Mouse (Mus musculus): ENCODE measurements around the gene Gm42791.

Gm42791 gene

GRCm38 (mm10) chr5:149006362-149007294, 11.7 kb upstream of the Gm42791 start:
- peak; percentile 99 to 100 for DNase-seq

- peak in 1 of 2 experiments; percentile 48 for DNase-seq
Measured at GRCm38 (mm10) chr5:149005701-149006361, 10.9 kb upstream of the Gm42791 start.

GRCm38 (mm10) chr5:149005083-149005482, 10.1 kb upstream of the Gm42791 start:
- no peak for DNase-seq

- no peak for DNase-seq
Measured at GRCm38 (mm10) chr5:149003137-149003536, 8.2 kb upstream of the Gm42791 start.

GRCm38 (mm10) chr5:149002803-149003115, 7.8 kb upstream of the Gm42791 start:
- DNase-seq, result peak in 1 of 2 experiments; percentile 64

GRCm38 (mm10) chr5:149002034-149002802, 7.3 kb upstream of the Gm42791 start:
- DNase-seq, result peak; percentile 67 to 83

GRCm38 (mm10) chr5:148999802-149000201, 4.9 kb upstream of the Gm42791 start:
- no peak for DNase-seq

- no peak for DNase-seq
Measured at GRCm38 (mm10) chr5:148998512-148998911, 3.6 kb upstream of the Gm42791 start.

GRCm38 (mm10) chr5:148996709-148997037, 1.7 kb upstream of the Gm42791 start:
- DNase-seq, result no peak

GRCm38 (mm10) chr5:148995962-148996708, 1.2 kb upstream of the Gm42791 start:
- peak in 1 of 2 experiments; percentile 38 for DNase-seq

- no peak for DNase-seq
Measured at GRCm38 (mm10) chr5:148994311-148994705, 639 bp downstream of the Gm42791 start.

- no peak for DNase-seq
Measured at GRCm38 (mm10) chr5:148992598-148992997, 2.3 kb downstream of the Gm42791 start.

GRCm38 (mm10) chr5:148990891-148991311, 4.0 kb downstream of the Gm42791 start:
- DNase-seq, result peak; percentile 78 to 85

GRCm38 (mm10) chr5:148989480-148989879, 5.5 kb downstream of the Gm42791 start:
- no peak for DNase-seq

GRCm38 (mm10) chr5:148984961-148985360, 10.0 kb downstream of the Gm42791 start:
- DNase-seq, result no peak

GRCm38 (mm10) chr5:148983696-148984095, 11.3 kb downstream of the Gm42791 start:
- no peak for DNase-seq

- no peak for DNase-seq
Measured at GRCm38 (mm10) chr5:148983108-148983664, 11.8 kb downstream of the Gm42791 start.

- DNase-seq, result no peak
Measured at GRCm38 (mm10) chr5:148982396-148982795, 12.6 kb downstream of the Gm42791 start.

- peak; percentile 65 to 81 for DNase-seq
Measured at GRCm38 (mm10) chr5:148980607-148981006, 14.3 kb downstream of the Gm42791 start.

GRCm38 (mm10) chr5:148978458-148979165, 16.3 kb downstream of the Gm42791 start:
- DNase-seq, result peak; percentile 89 to 91

GRCm38 (mm10) chr5:148977698-148978457, 17.1 kb downstream of the Gm42791 start:
- DNase-seq, result peak in 1 of 2 experiments; percentile 40

Data from kidney, adult 8-10 months (tissue).